Mouse (Mus musculus): ENCODE measurements around the gene Akap8l. TPM values are rescaled to one million over a fixed set of nuclear protein-coding genes. Genes with fewer than 3 reads are reported as not detected.
A peak's percentile ranks its signal among the peaks of the same experiment; 100 is the strongest.

The Akap8l gene
- total RNA-seq (2021): 100 to 1,000 TPM; 115 to 140 TPM
- long read RNA-seq, transcript Akap8l-209 (15 exons, 1,987 nt): minor isoform, 9 of 64 reads
- long read RNA-seq, transcript Akap8l-201 (14 exons, 2,102 nt): major isoform, 18 of 64 reads
- long read RNA-seq, partial matches to known transcripts: 14 of 64 reads
- long read RNA-seq, other reads (novel, unspliced or antisense): 19 of 64 reads

GRCm38 (mm10) chr17:32350382-32350983, at the start of gene Akap8l:
TSS of gene Akap8l (minus strand) at chr17:32350607.
- DNase-seq (ENCODE audit: low spot score in 2 of 2): peak; percentile 97 to 98

- no peak for DNase-seq (ENCODE audit: low spot score in 2 of 2)
Observed at GRCm38 (mm10) chr17:32396266-32396665, 45.9 kb upstream of the Akap8l start.

- DNase-seq (ENCODE audit: low spot score in 2 of 2): no peak
Observed at GRCm38 (mm10) chr17:32393944-32394343, 43.5 kb upstream of the Akap8l start.

- DNase-seq (ENCODE audit: low spot score in 2 of 2): peak; percentile 95 to 96
Observed at GRCm38 (mm10) chr17:32389101-32389659, 38.8 kb upstream of the Akap8l start, which contains the start of gene Wiz. TSS of gene Wiz (minus strand) at chr17:32389439.

- DNase-seq (ENCODE audit: low spot score in 2 of 2): no peak
Observed at GRCm38 (mm10) chr17:32388370-32389100, 38.1 kb upstream of the Akap8l start.

- no peak for DNase-seq (ENCODE audit: low spot score in 2 of 2)
Observed at GRCm38 (mm10) chr17:32387986-32388369, 37.6 kb upstream of the Akap8l start.

GRCm38 (mm10) chr17:32386659-32387432, 36.4 kb upstream of the Akap8l start:
- DNase-seq (ENCODE audit: low spot score in 2 of 2): peak in 1 of 2 experiments; percentile 51

- no peak for DNase-seq (ENCODE audit: low spot score in 2 of 2)
Observed at GRCm38 (mm10) chr17:32383661-32384060, 33.3 kb upstream of the Akap8l start.

GRCm38 (mm10) chr17:32382576-32382975, 32.2 kb upstream of the Akap8l start:
- DNase-seq (ENCODE audit: low spot score in 2 of 2): peak; percentile 72 to 78

- DNase-seq (ENCODE audit: low spot score in 2 of 2): no peak
Observed at GRCm38 (mm10) chr17:32378786-32379185, 28.4 kb upstream of the Akap8l start.

- DNase-seq (ENCODE audit: low spot score in 2 of 2): no peak
Observed at GRCm38 (mm10) chr17:32377137-32377536, 26.7 kb upstream of the Akap8l start.

GRCm38 (mm10) chr17:32376475-32376874, 26.1 kb upstream of the Akap8l start:
- no peak for DNase-seq (ENCODE audit: low spot score in 2 of 2)

GRCm38 (mm10) chr17:32368991-32369578, 18.7 kb upstream of the Akap8l start:
- no peak for DNase-seq (ENCODE audit: low spot score in 2 of 2)

- DNase-seq (ENCODE audit: low spot score in 2 of 2): no peak
Observed at GRCm38 (mm10) chr17:32367706-32368105, 17.3 kb upstream of the Akap8l start.

GRCm38 (mm10) chr17:32365296-32365695, 14.9 kb upstream of the Akap8l start:
- DNase-seq (ENCODE audit: low spot score in 2 of 2): no peak

- no peak for DNase-seq (ENCODE audit: low spot score in 2 of 2)
Observed at GRCm38 (mm10) chr17:32364850-32365249, 14.4 kb upstream of the Akap8l start.

GRCm38 (mm10) chr17:32364331-32364730, 13.9 kb upstream of the Akap8l start:
- peak; percentile 85 to 91 for DNase-seq (ENCODE audit: low spot score in 2 of 2)

- no peak for DNase-seq (ENCODE audit: low spot score in 2 of 2)
Observed at GRCm38 (mm10) chr17:32363821-32364301, 13.5 kb upstream of the Akap8l start.

- no peak for DNase-seq (ENCODE audit: low spot score in 2 of 2)
Observed at GRCm38 (mm10) chr17:32362686-32363085, 12.3 kb upstream of the Akap8l start.

- DNase-seq (ENCODE audit: low spot score in 2 of 2): no peak
Observed at GRCm38 (mm10) chr17:32359928-32360327, 9.5 kb upstream of the Akap8l start.

GRCm38 (mm10) chr17:32358943-32359340, 8.5 kb upstream of the Akap8l start:
- DNase-seq (ENCODE audit: low spot score in 2 of 2): no peak

Measured in layer of hippocampus, postnatal 10 days (tissue).